Comparison of ENCODE assay signal across 9 mouse cellular contexts in genomic region chr12:84847480-84847879, GRCm38 (mm10). TPM values are rescaled to one million over a fixed set of nuclear protein-coding genes. Genes with fewer than 3 reads are reported as not detected.
DNase-seq lines count a peak whose midpoint lies in the region; ATAC-seq lines count a peak whose summit lies in the region.
"Had no signal": no experiment of that assay in that cellular context is flagged by ENCODE, and none has a peak within 500 bp of the region (broad histone marks: within the 10 kb centered on the region; RNA-seq: fewer than 3 reads in every experiment).

No protein-coding gene starts in this region.

- peaks cover 39% of the 10 kb centered on the region for H3K4me1 ChIP-seq in forebrain, embryonic 10.5 days
- no peaks in the 10 kb centered on the region for H3K4me1 ChIP-seq in forebrain, embryonic 13.5 days
- H3K4me1 ChIP-seq in intestine, embryonic 15.5 days (replicated peaks), result peaks cover 25% of the 10 kb centered on the region

- no peaks in the 10 kb centered on the region for H3K9me3 ChIP-seq in forebrain, embryonic 10.5 days
- H3K9me3 ChIP-seq in forebrain, embryonic 13.5 days (replicated peaks), result no peaks in the 10 kb centered on the region
- H3K9me3 ChIP-seq in intestine, embryonic 15.5 days, result no peaks in the 10 kb centered on the region

- no peaks in the 10 kb centered on the region for H3K27me3 ChIP-seq in forebrain, embryonic 10.5 days (ENCODE audit: poor library complexity, severe bottlenecking)
- no peaks in the 10 kb centered on the region for H3K27me3 ChIP-seq in forebrain, embryonic 13.5 days
- no peaks in the 10 kb centered on the region for H3K27me3 ChIP-seq in intestine, embryonic 15.5 days (replicated peaks)

- no peak for ATAC-seq in forebrain, embryonic 13.5 days
- ATAC-seq in intestine, embryonic 15.5 days, result peak; percentile 81

- no peak overlapping the region for H3K4me3 ChIP-seq in forebrain, embryonic 10.5 days
- no peak overlapping the region for H3K4me3 ChIP-seq in forebrain, embryonic 13.5 days
- H3K4me3 ChIP-seq in intestine, embryonic 15.5 days (replicated peaks), result no peak overlapping the region
- H3K4me3 ChIP-seq in macrophage (ENCODE audit: inconsistent target), result no peak overlapping the region

- 72% methylated on average over 7 of the region's 7 CpGs for WGBS in forebrain, embryonic 10.5 days
- 73% methylated on average over 7 of the region's 7 CpGs for WGBS in forebrain, embryonic 13.5 days
- WGBS in intestine, embryonic 15.5 days, result 18% methylated on average over 7 of the region's 7 CpGs
- WGBS in macrophage (ENCODE audit: missing documents), result 23% methylated on average over 7 of the region's 7 CpGs

- intact Hi-C loops in gastrocnemius, postnatal 14 days (cut with DNase I; ENCODE audit: low total_unique reads), result no loop called here

- no peaks in the 10 kb centered on the region for H3K36me3 ChIP-seq in forebrain, embryonic 10.5 days (replicated peaks)
- no peaks in the 10 kb centered on the region for H3K36me3 ChIP-seq in forebrain, embryonic 13.5 days (ENCODE audit: poor library complexity, severe bottlenecking)
- no peaks in the 10 kb centered on the region for H3K36me3 ChIP-seq in intestine, embryonic 15.5 days
- no peaks in the 10 kb centered on the region for H3K36me3 ChIP-seq in macrophage (ENCODE audit: inconsistent target)

- no peaks in the 10 kb centered on the region for H3K79me2 ChIP-seq in macrophage (ENCODE audit: inconsistent target)

- DNase-seq in forebrain, embryonic 10.5 days (ENCODE audit: extremely low spot score, low spot score), result no peak
- DNase-seq in adrenal gland, postnatal 25 days, result peak; percentile 22
- no peak for DNase-seq in thymus, postnatal 10 days (ENCODE audit: low spot score in 2 of 2)
- no peak for DNase-seq in retina, postnatal 1 day
- no peak for DNase-seq in gastrocnemius, postnatal 14 days
- DNase-seq: cerebellum, postnatal 25 days had no signal

- H3K4me2 ChIP-seq in forebrain, embryonic 13.5 days, result no peak overlapping the region
- no peak overlapping the region for H3K4me2 ChIP-seq in intestine, embryonic 15.5 days (replicated peaks)

- H3K9ac ChIP-seq in forebrain, embryonic 13.5 days, result no peak overlapping the region
- no peak overlapping the region for H3K9ac ChIP-seq in intestine, embryonic 15.5 days

- peak overlapping the region; percentile 54; the same call in 1 of the 2 replicates for H3K27ac ChIP-seq in forebrain, embryonic 10.5 days
- H3K27ac ChIP-seq in forebrain, embryonic 13.5 days, result no peak overlapping the region
- peak overlapping the region; percentile 68; the same call in 1 of the 2 replicates for H3K27ac ChIP-seq in intestine, embryonic 15.5 days
- H3K27ac ChIP-seq in macrophage, result peak overlapping the region; percentile 91

RNA-seq across cellular contexts. Expression of gene Ltbp2, which starts 28.9 kb away (rescaled TPM):
- 0.10 TPM in 1 of 2 replicates, not detected in the other for polyA plus RNA-seq in forebrain, embryonic 10.5 days (2016; fragmentation: Nextera tagmentation; extraction: Ambion mirVana)
- 0.13 TPM in 1 of 2 replicates, not detected in the other for polyA plus RNA-seq in forebrain, embryonic 13.5 days (2015; fragmentation: Nextera tagmentation; extraction: Ambion mirVana)
- 3.9 and 4.8 TPM in 2 replicates for total RNA-seq in adrenal gland, postnatal 25 days (2021)
- 0.75 and 1.6 TPM in 2 replicates for polyA plus RNA-seq in intestine, embryonic 15.5 days (2015; fragmentation: Nextera tagmentation; extraction: Ambion mirVana)
- total RNA-seq in macrophage (2018; cell fraction: chromatin; rRNA removed), result 1 to 10 TPM in 10 of 26 experiments, under 1 TPM in 15, not detected in 1; 0.08 to 7.8 (median 0.80) TPM
- total RNA-seq in macrophage (2018; cell fraction: cytosol; rRNA removed), result under 1 TPM in 25 of 26 experiments, not detected in 1; 0.05 to 0.73 (median 0.19) TPM
- total RNA-seq in macrophage (2018; cell fraction: nucleus; rRNA removed), result 1 to 10 TPM in 4 of 26 experiments, under 1 TPM in 17, not detected in 5; 0.12 to 3.3 (median 0.75) TPM
- polyA plus RNA-seq in macrophage (2018), result 0.07 to 0.25 TPM (median 0.21 TPM) in 3 replicates
- total RNA-seq in gastrocnemius, postnatal 14 days (2021), result 1 to 10 TPM; 1.7 to 1.8 TPM
